Mouse (Mus musculus): ENCODE results near the gene Gm47995. TPM values are rescaled to one million over a fixed set of nuclear protein-coding genes. Genes with fewer than 3 reads are reported as not detected.

Gene Gm47995
- not detected for polyA plus RNA-seq (2015; fragmentation: Illumina TruSeq; extraction: RNeasy Lipid Tissue Mini Kit (QIAGEN cat#74804); ENCODE audit: insufficient read depth, low replicate concordance)

GRCm38 (mm10) chr1:151198120-151198519, at the start of gene Gm47995:
Gene Gm47995 (plus strand): TSS chr1:151198448.

GRCm38 (mm10) chr1:151182266-151182665, 16.0 kb upstream of the Gm47995 start, which contains the start of gene Gm47985:
Gene Gm47985 (plus strand): TSS chr1:151182537.

DNA sequence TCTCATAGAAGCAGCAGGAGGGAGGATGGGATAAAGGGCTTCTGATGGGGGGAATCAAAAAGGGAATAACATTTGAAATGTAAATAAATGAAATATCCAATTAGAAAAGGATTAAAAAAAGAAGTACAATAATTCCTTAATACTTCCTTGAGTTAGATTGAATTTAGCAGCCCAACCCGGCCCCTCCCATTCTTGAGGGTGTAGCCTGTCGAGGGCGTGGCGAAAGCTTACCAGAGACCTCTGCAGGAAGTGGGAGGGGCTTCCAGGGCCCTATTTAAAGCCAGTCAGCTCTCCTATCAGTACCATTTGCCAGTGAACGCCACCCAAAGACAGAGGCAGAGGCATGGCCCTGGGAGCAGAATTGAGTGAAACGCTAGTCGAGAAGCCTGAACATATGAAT, 6.2 kb upstream of the Gm47995 start, which contains the start of gene Gm8947:
Gene Gm8947 (plus strand): TSS at position 302 of the 400 bp plus-strand sequence.

DNA sequence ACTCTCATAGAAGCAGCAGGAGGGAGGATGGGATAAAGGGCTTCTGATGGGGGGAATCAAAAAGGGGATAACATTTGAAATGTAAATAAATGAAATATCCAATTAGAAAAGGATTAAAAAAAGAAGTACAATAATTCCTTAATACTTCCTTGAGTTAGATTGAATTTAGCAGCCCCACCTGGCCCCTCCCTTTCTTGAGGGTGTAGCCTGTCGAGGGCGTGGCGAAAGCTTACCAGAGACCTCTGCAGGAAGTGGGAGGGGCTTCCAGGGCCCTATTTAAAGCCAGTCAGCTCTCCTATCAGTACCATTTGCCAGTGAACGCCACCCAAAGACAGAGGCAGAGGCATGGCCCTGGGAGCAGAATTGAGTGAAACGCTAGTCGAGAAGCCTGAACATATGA, 5.6 kb downstream of the Gm47995 start, which contains the start of gene 3110040M04Rik:
Gene 3110040M04Rik (plus strand): TSS at position 304 of the 400 bp plus-strand sequence.

DNA sequence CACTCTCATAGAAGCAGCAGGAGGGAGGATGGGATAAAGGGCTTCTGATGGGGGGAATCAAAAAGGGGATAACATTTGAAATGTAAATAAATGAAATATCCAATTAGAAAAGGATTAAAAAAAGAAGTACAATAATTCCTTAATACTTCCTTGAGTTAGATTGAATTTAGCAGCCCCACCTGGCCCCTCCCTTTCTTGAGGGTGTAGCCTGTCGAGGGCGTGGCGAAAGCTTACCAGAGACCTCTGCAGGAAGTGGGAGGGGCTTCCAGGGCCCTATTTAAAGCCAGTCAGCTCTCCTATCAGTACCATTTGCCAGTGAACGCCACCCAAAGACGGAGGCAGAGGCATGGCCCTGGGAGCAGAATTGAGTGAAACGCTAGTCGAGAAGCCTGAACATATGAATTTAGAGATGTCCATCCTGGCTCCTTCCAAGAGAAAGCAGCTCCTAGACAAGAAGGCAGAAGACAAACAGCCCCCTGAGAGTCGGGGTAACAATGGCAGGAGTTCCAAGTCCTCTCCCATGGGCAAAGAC, 11.6 kb downstream of the Gm47995 start, which contains the start of gene Gm47996:
Gene Gm47996 (plus strand): TSS at position 308 of the 532 bp plus-strand sequence.

Other genes with a start within 250 kb of the Gm47995 start
- 27.7 TPM for gene Hmcn1, start 205.0 kb upstream of the Gm47995 start, polyA plus RNA-seq (2015; fragmentation: Illumina TruSeq; extraction: RNeasy Lipid Tissue Mini Kit (QIAGEN cat#74804); ENCODE audit: insufficient read depth, low replicate concordance)
- gene Gm47985, start 15.9 kb upstream of the Gm47995 start, polyA plus RNA-seq (2015; fragmentation: Illumina TruSeq; extraction: RNeasy Lipid Tissue Mini Kit (QIAGEN cat#74804); ENCODE audit: insufficient read depth, low replicate concordance) = not detected
- not detected for gene Gm8947, start 6.1 kb upstream of the Gm47995 start, polyA plus RNA-seq (2015; fragmentation: Illumina TruSeq; extraction: RNeasy Lipid Tissue Mini Kit (QIAGEN cat#74804); ENCODE audit: insufficient read depth, low replicate concordance)
- not detected for gene 3110040M04Rik, start 5.7 kb downstream of the Gm47995 start, polyA plus RNA-seq (2015; fragmentation: Illumina TruSeq; extraction: RNeasy Lipid Tissue Mini Kit (QIAGEN cat#74804); ENCODE audit: insufficient read depth, low replicate concordance)
- gene Gm47996, start 11.7 kb downstream of the Gm47995 start, polyA plus RNA-seq (2015; fragmentation: Illumina TruSeq; extraction: RNeasy Lipid Tissue Mini Kit (QIAGEN cat#74804); ENCODE audit: insufficient read depth, low replicate concordance) = not detected
- 451 TPM for gene Ivns1abp, start 146.0 kb downstream of the Gm47995 start, polyA plus RNA-seq (2015; fragmentation: Illumina TruSeq; extraction: RNeasy Lipid Tissue Mini Kit (QIAGEN cat#74804); ENCODE audit: insufficient read depth, low replicate concordance)
- gene Swt1, start 230.0 kb downstream of the Gm47995 start, polyA plus RNA-seq (2015; fragmentation: Illumina TruSeq; extraction: RNeasy Lipid Tissue Mini Kit (QIAGEN cat#74804); ENCODE audit: insufficient read depth, low replicate concordance) = 37.3 TPM
- 56.7 TPM for gene Trmt1l, start 230.1 kb downstream of the Gm47995 start, polyA plus RNA-seq (2015; fragmentation: Illumina TruSeq; extraction: RNeasy Lipid Tissue Mini Kit (QIAGEN cat#74804); ENCODE audit: insufficient read depth, low replicate concordance)